Mouse (Mus musculus) C2C12 (cell line): Measurements from ENCODE around the gene Pxdc1. TPM values are rescaled to one million over a fixed set of nuclear protein-coding genes. Genes with fewer than 3 reads are reported as not detected.

Source experiments
- H3K27me3 ChIP-seq: one replicate; pipeline ENCODE4 v1.6.1; 2011; ENCODE audit not compliant: control insufficient read depth, insufficient read depth, insufficient read length
- H3K36me3 ChIP-seq: one replicate; pipeline ENCODE4 v1.6.1; 2011; ENCODE audit not compliant: control insufficient read depth, insufficient read depth
- H3K4me3 ChIP-seq: one replicate; pipeline ENCODE4 v1.5.1; 2011; ENCODE audit warnings: mild to moderate bottlenecking, control low read depth; ENCODE audit not compliant: poor library complexity, insufficient read depth, severe bottlenecking
- H3K79me2 ChIP-seq: one replicate; pipeline ENCODE4 v1.6.1; 2011; ENCODE audit not compliant: control insufficient read depth, insufficient read depth
- H3K79me3 ChIP-seq: one replicate; pipeline ENCODE4 v1.6.1; 2011; ENCODE audit warnings: low read depth, control low read depth
- H3ac ChIP-seq: one replicate; pipeline ENCODE3; 2011; ENCODE audit warnings: low read depth; ENCODE audit not compliant: control insufficient read depth, insufficient read length
- CEBPB ChIP-seq: IDR thresholded peaks from one replicate; pipeline ENCODE4 v1.6.1; 2011; ENCODE audit warnings: low read depth, mild to moderate bottlenecking, control low read depth, moderate library complexity
- CTCF ChIP-seq: IDR thresholded peaks from one replicate; pipeline ENCODE4 v1.5.1; 2011; ENCODE audit not compliant: control insufficient read depth, insufficient read depth, insufficient read length
- FOSL1 ChIP-seq: IDR thresholded peaks from one replicate; pipeline ENCODE4 v1.8.0; 2011; ENCODE audit warnings: mild to moderate bottlenecking, low read length; ENCODE audit not compliant: poor library complexity, insufficient read depth, severe bottlenecking
- MAX ChIP-seq: IDR thresholded peaks from one replicate; pipeline ENCODE4 v1.6.1; 2011; ENCODE audit warnings: mild to moderate bottlenecking, control low read depth
- MYOD1 ChIP-seq: IDR thresholded peaks from one replicate; pipeline ENCODE4 v1.6.1; 2011; ENCODE audit warnings: low read depth; ENCODE audit not compliant: control insufficient read depth, insufficient read length
- MYOG ChIP-seq: IDR thresholded peaks from one replicate; pipeline ENCODE4 v1.6.1; 2011; ENCODE audit not compliant: control insufficient read depth, insufficient read length; ENCODE audit errors: extremely low read depth
- USF1 ChIP-seq: IDR thresholded peaks from one replicate; pipeline ENCODE4 v1.6.1; 2011; ENCODE audit warnings: low read depth, mild to moderate bottlenecking, control low read depth, moderate library complexity
- polyA plus RNA-seq: library from polyadenylated mRNA; unstranded; fragments of >200 nt; fragmentation: generic; extraction: Trizol; gene quantifications from one replicate; pipeline ENCODE4 v1.2.1, GENCODE M21; 2012; ENCODE audit warnings: missing spikeins

The Pxdc1 gene
- polyA plus RNA-seq, 1 experiment, result 29.7 TPM

DNA sequence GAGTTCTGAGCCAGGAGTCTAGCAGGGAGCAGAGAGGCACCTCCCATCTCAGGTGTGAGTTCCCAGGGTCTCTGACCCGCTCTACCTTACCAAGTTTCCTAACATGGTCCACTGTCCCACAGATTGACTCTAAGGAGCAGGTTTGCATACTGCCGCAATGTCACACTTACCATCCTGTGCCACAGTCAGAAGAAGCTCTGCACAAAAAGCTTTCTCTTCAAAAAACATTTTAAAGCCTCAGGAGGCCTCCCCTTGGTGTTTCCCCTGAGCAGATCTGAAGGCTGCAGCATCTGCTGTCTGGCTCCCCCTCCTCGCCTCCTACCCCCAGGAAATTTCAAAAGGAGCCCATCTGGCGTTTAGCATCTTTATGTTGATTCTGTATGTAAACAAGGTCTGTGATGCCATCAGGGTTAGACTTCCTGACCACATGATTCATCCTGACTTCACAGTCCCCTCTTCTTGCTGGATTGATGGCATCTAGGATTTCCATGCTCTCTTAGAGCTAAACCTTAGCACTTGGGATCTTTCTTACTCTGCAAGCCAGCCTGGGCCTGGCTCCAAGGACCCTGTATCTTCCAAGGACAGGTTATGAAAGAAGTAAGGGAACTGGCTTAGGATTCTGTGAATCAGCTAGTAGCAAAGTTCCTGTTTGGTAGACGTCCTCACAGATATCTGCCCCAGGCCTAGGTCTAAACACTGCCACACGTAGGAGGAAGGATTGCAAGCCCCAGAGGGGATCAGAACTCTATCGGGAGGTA is 31.9 kb upstream of the Pxdc1 start:
- H3K27me3 ChIP-seq, result no peaks in the 10 kb centered on the region
- TF ChIP-seq CTCF, result no peak
- no peak for TF ChIP-seq MAX
- TF ChIP-seq FOSL1, result no peak
- no peak for TF ChIP-seq CEBPB
- TF ChIP-seq MYOG, result no peak
- no peak for TF ChIP-seq MYOD1
- no peaks in the 10 kb centered on the region for H3K79me3 ChIP-seq
- H3ac ChIP-seq, result no peak overlapping the region
- no peaks in the 10 kb centered on the region for H3K36me3 ChIP-seq
- H3K79me2 ChIP-seq, result no peaks in the 10 kb centered on the region
- H3K4me3 ChIP-seq, result no peak overlapping the region

DNA sequence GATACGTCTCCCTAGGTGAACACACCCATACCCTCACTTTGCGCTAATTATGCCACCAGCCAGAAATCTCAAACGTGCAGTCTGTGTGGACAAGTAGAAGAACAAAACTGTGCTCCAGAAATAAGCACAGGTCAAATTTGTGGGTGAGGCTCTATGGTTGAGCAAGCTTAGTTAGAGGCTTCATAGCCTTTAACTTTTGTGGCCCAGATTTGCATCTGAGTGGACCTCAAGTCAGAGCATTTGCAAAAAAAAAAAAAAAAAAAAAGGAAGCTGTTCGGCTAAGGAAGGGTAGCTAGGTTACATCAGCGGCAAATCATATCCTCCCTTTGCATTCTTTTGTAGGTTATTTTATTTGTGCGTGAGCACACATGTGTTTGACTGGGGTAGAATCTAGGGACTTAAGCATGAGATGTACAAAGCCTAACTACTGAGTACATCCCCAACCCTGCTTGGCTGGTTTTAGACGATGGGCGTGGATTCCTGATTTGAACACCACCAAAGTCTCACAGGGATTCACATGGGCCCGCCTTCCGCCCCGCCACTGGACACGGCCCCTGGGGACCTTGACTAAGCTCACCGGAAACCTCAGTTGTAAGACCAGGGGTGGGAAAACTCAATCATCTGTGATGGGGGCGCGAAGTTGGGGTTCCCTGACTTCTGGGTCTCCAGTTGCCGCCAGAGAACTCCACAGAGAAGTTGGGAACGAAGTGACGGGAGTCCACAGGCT is 30.6 kb upstream of the Pxdc1 start:
- no peak overlapping the region for H3ac ChIP-seq
- no peaks in the 10 kb centered on the region for H3K36me3 ChIP-seq
- no peak overlapping the region for H3K4me3 ChIP-seq
- TF ChIP-seq MAX (no peak), CTCF (no peak), MYOD1 (no peak), USF1 (no peak), CEBPB (no peak), FOSL1 (no peak), MYOG (no peak)
- H3K27me3 ChIP-seq, result no peaks in the 10 kb centered on the region
- no peaks in the 10 kb centered on the region for H3K79me2 ChIP-seq
- no peaks in the 10 kb centered on the region for H3K79me3 ChIP-seq

GRCm38 (mm10) chr13:34683270-34683669 is 30.0 kb upstream of the Pxdc1 start:
- TF ChIP-seq MYOG (no peak), MYOD1 (peak; percentile 17), MAX (peak; percentile 68), CEBPB (no peak), USF1 (peak; percentile 57), CTCF (no peak), FOSL1 (peak; percentile 97)
- Histone ChIP-seq H3ac (no peak overlapping the region), H3K79me3 (no peaks in the 10 kb centered on the region), H3K79me2 (no peaks in the 10 kb centered on the region), H3K27me3 (no peaks in the 10 kb centered on the region), H3K4me3 (no peak overlapping the region), H3K36me3 (no peaks in the 10 kb centered on the region)

- Histone ChIP-seq H3ac (no peak overlapping the region), H3K4me3 (no peak overlapping the region), H3K79me2 (no peaks in the 10 kb centered on the region), H3K79me3 (no peaks in the 10 kb centered on the region), H3K36me3 (no peaks in the 10 kb centered on the region), H3K27me3 (no peaks in the 10 kb centered on the region)
- TF ChIP-seq CTCF (no peak), USF1 (no peak), MAX (no peak), CEBPB (no peak), MYOG (no peak), FOSL1 (no peak), MYOD1 (no peak)
Measured at GRCm38 (mm10) chr13:34676507-34676906, 23.2 kb upstream of the Pxdc1 start.

- H3K79me3 ChIP-seq, result no peaks in the 10 kb centered on the region
- TF ChIP-seq USF1 (no peak), MYOG (no peak)
- no peak overlapping the region for H3K4me3 ChIP-seq
- H3K36me3 ChIP-seq, result no peaks in the 10 kb centered on the region
- H3ac ChIP-seq, result no peak overlapping the region
- H3K79me2 ChIP-seq, result no peaks in the 10 kb centered on the region
- H3K27me3 ChIP-seq, result no peaks in the 10 kb centered on the region
Measured at GRCm38 (mm10) chr13:34675847-34676383, 22.6 kb upstream of the Pxdc1 start.

DNA sequence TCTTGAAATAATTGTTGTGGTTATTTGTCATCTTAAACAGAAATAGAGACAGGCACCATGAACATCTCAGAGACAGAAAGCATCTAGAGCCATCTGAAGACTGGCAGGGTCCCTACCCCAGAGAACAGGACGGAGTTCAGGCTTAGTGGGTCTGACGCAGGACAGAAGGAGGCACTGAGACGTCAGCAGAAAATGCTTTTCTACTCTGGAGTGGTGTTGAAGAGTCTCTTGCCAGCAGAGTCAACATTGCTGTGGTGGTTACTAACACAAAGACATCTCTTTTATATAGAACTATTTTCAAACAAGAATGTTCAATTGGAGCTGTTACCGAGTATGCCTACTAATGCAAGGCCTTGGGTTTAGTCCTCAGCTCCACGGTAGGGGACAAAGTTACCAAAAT is 20.1 kb upstream of the Pxdc1 start:
- TF ChIP-seq MAX, result no peak
- no peaks in the 10 kb centered on the region for H3K36me3 ChIP-seq
- no peak overlapping the region for H3K4me3 ChIP-seq

More for the DNA sequence above, 20.1 kb upstream of the Pxdc1 start:
- Histone ChIP-seq H3K27me3 (no peaks in the 10 kb centered on the region), H3K79me2 (no peaks in the 10 kb centered on the region), H3K79me3 (no peaks in the 10 kb centered on the region), H3ac (no peak overlapping the region)
